Mouse (Mus musculus) layer of hippocampus, postnatal 36 days (tissue): ENCODE data around the gene Zic5. TPM values are rescaled to one million over a fixed set of nuclear protein-coding genes. Genes with fewer than 3 reads are reported as not detected.
"Not testable (repeated sequence)": the region's sequence is repeated elsewhere in the genome, so short reads cannot be mapped to it uniquely, and the experiment has no call there.

Experiments used
- DNase-seq, 2 experiments: peaks; one replicate each; pipeline ENCODE4 v3.0.0; 2022
- total RNA-seq, 2 experiments: library from RNA; stranded (reverse); gene quantifications; 2 replicates each; pipeline ENCODE4 v1.2.3; 2021

The Zic5 gene
- total RNA-seq, 2 experiments from 2014 or later: 2.3 to 4.6 TPM

DNA sequence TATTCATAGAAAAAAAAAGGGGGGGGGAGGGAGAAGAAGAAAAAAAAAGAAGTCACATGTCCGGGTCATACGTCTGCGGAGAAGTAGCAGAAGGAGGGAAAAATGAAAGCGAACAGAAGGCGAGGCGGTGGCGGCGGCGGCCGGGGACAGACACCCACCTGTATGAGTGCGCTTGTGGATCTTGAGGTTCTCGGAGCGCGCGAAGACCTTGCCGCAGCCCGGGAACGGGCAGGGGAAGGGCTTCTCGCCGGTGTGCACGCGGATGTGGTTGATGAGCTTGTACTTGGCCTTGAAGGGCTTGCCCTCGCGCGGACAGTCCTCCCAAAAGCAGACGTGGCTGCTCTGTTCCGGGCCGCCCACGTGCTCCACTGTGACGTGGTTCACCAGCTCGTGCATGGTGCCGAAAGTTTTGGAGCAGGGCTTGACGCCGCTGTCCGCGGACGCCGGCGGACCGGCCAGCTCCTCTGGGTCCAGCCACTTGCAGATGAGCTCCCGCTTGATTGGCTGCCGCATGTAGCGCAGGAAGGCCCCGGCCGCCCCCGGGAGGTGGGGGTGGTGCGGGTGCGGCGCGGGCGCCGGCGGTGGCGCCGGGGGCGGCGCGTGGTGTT, 1.6 kb downstream of the Zic5 start:
- DNase-seq: not testable (repeated sequence)

DNA sequence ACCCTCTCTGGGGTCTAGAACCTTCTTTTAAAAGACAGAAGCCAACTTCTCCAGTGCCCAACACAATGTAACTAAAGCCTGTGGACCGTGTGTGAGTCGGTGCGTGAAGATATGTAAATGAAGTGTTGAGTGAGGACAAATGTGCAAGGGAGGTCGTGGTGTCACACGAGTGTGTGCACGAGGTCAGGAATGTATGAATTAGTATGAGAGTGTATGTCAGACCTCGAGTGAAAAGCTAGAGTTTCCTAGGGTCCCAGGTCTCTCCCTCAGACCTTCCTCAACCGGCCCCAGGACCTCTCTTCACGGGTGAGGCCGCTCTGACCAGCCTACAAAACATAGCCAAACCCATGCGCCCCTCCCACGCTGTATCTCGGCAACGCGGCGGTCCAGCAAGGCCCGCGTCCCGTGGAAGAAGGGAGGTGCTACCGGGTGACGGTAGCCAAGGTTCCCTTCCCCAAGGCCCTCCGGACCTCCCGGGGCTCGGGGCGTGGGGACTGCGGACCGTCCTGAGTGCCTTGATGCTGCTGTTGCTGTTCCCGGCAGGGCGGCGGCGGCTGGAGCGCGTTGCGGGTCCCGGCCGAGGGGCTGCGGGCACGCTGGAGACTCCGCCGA, 2.3 kb downstream of the Zic5 start:
- no peak for DNase-seq

DNA sequence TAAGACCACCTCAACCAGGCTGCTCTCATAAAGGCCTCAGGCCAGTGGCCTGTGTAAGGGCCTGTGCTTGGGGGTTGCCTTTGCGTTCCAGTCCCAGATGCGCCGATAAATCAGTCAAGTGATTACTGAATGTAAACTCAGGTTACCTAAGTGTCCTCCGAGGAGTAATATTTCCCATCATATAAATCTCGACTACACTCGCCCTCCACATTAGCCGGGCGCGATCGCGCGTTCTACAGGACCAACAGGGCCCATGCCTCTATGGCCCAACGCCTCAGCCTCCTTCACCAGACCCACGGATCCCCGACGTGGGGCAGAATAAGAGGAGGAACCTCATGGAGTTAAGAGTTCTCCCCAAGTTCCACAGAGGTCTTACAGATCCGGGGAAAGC, 2.8 kb downstream of the Zic5 start:
- DNase-seq: no peak

DNA sequence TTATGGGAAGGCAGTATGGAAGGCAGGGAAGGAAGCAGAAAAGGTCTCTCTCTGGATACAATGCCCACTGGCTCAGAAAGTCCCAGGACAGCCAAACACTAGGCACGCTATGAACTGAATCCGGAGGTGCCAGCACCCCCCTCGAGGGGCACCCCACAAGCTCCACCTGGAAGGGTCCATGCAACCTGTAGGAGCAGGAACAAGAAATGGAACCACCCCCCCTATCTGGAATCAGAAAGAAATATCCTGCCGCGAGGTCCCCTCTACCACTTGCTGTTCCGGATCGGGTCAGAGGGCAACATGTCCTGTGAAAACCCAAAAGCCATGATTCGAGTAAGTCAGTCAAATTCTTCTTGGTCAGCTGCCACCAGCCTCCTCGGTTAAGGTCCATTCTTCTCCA, 3.5 kb downstream of the Zic5 start:
- DNase-seq: no peak

DNA sequence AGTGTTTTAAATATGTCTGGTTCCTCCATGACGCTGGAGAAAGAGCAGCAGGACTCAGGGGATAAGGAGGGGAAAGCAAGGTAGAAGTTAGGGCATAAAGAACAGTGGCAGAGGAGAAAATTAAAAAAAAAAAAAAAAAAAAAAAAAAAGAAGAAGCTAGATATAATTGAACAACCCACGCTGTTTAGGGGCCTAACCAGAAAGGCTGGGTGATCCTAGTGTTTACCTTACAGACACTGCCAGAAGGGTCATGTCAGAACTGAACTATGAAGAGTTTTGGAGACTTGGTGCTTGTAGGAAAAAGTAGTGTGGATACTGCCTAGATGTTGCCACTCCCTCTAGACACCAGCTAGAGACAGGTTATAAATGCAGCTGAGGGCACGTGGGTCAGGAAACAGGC, 4.0 kb downstream of the Zic5 start:
- no peak for DNase-seq

DNA sequence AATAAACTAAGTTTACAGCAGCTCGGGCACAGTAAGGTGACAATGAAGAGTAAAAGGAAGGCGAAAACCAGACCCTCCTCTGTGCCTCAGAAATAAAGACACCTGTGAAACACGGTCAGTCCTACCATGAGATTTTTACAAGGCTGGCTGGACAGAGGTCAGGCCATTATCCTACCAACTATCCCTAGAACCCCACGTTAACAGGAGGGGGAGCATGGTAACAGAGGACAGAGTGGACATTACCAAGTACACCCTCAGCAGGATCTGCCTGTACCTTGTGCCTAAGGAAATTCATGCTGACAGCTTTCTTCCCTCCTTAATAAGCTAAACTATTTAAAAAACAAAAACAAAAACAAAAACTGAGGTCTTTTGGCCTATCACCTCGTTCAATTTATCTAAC, 5.3 kb downstream of the Zic5 start:
- DNase-seq: no peak

DNA sequence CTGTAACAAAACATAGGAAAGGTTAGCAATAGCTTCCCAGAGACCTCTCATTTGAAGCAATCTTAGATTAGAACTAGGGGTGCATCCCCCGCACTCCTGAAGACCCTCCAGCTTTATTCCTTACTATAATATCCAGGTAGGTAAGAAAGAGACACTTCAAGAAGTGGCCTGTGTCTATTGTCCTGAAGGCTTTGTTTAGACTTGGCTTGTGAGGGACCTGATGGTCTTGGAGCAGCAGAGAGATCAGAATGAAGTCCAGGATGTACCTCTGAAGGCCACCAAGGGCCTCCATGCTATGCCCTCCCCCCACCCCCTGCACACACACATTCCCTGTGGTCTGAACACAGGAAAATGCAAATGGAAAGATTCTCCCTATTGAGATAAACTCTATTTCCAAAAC, 5.7 kb downstream of the Zic5 start:
- DNase-seq: no peak

DNA sequence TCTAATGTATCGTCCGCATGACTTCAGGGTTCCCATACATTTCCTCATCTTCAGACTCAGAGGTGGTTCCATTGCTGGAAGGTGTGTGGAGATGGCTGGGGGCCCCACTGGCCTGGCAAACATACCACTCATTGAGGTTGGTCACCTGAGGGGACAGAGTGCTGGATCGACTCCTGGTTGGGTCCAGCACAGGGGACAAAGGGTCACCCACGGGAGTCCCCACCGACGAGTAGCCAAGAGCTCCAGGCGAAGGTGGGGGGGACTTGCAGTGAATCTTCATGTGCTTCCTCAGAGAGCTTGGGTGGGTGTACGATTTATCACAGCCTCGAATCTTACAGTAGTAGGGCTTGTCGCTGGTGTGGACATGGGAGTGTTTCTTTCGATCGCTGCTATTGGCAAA, 6.1 kb downstream of the Zic5 start:
- not testable (repeated sequence) for DNase-seq

DNA sequence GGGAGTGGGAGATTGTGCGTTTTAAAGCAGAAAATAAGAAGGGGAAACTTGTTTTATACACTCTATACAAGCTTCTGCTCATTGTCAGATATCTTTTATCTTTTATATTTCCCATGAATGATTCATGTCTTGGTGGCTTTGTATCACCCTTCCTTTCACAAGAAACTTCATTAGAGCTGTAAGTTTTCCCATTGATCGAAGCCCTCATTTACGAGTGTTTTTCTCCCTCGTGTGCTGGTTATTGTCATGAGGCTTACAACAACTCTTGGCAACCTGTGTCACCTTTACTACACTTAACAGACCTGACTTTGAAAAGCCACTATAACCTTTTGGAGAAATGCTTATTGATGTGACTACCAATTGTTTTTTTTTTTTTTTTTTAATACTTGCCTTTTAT, 9.9 kb downstream of the Zic5 start:
- no peak for DNase-seq

DNA sequence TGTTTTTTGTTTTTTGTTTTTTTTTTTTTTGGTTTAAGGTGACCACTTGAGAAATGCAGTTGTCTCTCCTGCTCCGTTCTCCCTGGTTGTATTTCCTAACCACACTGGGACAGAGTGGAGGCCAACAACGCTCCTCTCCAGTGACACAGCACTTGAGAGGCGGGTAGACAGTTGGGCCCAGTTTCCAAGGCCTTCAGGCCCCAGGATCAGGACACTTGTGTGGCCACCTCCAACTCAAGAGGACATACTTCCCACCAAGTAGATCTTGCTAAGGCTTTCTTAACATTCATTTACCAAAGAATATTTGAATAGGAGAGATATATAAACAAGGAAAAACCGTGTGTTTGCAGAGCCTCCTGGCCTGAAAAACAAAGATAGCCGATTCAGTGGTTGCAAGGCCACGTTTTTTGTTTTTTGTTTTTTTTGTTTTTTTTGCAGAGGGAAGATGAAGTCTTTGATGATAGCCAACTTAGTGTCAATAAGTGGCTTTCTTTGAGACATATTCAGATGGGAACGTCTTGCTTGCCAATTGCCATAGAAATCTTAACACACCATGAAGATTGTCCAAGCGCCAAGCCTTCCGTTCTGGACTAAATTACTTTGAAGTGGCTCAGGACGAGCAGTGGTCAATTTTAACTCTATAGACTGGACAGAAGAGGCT, 10.4 kb downstream of the Zic5 start:
- DNase-seq: no peak

DNA sequence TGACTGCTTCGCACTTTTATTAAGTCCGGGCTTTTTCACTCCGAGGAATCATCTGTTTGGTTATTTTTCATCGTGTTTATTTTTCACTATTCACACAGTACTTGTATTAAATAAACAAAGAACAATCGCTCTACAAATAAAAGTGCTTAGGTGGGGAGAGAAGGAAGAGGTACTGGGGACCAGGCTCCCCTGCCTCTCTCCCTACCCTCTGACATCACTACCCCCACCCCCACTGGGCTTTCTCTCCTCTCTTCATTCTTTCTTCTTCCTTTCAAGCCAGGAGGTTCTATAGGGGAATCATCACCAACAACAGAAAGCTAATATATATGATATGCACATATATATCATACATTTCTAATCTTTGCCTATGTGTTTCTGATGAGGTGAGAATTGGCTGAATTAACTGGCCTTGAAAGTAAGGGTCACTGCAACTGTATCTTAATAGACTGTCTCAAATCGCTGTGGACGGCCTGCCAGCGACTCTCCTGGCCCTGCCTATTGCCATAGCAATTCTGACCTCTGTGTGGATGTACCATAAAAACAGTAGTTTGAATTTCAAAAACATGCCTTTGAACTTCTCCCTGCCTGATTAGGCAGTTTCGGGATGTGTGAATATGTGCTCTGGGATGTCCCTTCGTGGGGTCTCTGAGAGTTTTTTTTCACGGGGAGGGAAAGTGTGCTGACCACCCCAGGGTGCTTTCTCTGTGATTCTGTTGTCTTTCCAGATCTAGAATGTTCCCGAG, 11.3 kb downstream of the Zic5 start:
- DNase-seq: no peak

DNA sequence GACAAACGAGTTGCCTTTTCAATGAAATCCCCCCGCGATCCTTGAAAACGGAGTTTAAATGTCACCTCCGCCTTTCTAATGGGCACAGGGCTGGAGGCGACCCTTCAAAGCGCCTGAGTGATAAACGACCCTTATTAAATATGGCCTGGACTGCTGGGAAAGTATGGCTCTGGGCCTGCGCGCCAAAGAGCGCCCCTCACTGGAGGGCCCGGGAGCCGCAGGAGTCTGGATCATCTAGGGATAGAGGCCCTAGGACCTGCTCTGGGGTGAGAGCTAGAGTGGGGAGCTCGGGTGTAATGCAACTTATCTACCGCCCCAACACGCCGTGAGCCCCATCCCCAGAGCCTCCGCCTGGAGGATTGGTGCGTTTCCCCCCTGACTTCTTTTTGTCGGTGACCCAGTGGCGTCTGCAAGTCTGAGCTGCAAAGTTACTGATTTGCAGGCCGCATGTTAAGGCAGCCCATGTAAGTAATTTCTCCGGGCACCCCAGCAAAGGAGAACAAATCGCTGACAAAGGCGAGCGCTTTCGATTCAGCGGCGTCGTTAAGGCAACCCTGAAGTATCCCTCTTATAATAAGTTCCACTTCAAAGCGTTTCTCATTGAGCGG, 12.0 kb downstream of the Zic5 start:
- peak in 1 of 2 experiments; percentile 58 for DNase-seq

DNA sequence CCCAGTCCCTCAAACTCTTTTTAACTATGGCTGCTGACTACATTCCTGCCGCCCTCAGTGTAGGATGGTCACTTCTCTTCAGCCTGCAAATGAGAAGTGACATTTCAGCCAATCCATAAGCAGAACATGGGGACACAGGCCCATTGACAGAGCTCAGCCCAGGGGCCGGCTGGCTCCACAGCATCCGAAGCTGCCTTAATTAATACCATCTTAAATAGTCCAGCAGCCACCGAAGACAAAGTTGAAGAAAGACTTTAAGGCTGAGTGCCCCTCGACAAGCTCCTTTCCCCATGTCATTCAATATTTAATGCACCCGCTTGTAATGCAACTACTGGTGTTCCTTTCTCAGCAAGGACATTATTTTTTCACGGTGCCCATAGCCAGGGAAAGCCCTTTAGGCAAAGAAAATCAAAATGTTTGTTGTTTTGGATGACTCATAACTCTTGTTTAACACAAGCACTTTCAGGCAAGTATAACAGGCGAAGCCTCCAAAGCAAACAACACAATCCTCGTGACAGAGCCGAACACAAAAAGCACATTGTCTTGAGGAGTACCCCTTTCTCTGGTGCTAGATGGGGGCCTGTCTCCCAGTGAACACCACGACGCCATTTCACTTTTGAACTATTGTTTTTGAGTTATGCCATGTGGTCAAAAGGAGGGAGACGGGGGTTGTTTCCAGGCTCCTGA, 12.6 kb downstream of the Zic5 start:
- DNase-seq: no peak

DNA sequence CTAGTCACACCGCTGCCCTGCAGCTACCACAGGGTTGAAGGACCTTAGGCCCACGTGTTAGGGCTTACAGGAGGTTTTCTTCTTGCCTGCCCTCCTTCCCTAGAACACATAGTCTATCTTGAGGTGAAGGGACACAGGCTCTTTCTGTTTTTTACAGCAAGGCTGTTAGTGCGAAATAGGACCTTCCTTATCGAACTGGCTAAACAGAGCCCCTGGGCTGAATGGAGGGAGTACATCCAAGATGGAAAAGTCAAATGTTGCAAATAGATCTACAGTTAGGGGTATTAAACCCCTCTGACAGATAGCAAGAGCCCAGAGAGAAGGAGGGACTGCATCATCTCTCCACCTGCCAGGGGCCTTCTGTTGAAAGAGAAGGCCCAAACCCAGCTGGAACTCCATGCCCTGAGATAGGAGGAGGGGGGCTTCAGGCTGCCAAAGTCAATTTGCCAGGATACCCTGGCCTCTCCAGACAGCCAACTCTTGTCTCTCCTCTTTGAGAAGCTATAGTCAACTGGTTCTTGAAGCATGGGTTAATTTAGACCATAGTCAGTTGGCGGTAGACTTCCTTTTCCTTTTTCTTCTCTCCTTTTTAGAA, 13.8 kb downstream of the Zic5 start:
- DNase-seq: no peak

DNA sequence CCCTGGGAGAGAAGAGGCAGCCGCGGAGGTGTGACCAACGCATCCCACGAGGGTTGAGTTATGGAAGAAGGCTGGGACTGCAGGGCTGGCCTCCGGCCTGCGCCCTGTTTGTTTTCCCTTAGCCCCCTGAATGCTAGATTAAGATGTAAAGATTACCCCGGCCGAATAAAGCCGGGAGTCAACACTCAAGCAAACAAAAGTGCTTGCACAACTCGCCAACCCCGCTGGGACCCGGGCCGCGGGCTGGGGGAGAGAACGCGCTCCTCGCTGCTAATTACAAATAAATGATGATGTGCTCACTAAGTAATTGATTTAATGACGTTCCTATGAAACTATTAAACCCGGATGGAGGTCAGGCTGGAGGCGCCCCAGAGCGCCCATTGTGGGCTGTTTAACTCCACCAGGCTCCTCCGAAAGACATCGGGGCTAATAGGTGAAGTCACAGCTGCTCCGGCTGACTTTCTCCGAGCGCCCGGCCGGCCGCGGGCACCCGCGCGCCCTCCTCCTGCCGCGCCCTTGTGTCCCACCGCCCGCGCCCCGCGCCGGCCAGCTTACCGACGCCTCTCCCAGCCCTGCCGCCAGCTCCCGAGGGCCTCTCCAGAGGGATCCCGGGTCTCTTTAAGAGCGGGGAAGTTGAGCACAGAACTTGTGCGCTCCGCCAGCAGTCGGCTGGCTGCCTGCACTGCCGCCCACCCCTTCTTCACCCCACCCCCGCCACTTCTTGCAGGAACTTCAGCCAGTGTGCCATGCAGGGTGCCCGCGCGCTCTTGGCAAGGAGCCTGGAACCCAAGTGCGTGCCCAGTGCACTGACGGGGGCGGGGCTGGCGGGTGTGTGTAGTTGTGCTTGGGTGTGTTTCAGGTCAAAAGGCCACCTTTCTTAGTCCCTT, 14.7 kb downstream of the Zic5 start, which contains the start of gene Gm5089:
Gm5089 (minus strand) TSS at position 620 of the 887 bp plus-strand sequence.
- DNase-seq: peak in 1 of 2 experiments; percentile 50

DNA sequence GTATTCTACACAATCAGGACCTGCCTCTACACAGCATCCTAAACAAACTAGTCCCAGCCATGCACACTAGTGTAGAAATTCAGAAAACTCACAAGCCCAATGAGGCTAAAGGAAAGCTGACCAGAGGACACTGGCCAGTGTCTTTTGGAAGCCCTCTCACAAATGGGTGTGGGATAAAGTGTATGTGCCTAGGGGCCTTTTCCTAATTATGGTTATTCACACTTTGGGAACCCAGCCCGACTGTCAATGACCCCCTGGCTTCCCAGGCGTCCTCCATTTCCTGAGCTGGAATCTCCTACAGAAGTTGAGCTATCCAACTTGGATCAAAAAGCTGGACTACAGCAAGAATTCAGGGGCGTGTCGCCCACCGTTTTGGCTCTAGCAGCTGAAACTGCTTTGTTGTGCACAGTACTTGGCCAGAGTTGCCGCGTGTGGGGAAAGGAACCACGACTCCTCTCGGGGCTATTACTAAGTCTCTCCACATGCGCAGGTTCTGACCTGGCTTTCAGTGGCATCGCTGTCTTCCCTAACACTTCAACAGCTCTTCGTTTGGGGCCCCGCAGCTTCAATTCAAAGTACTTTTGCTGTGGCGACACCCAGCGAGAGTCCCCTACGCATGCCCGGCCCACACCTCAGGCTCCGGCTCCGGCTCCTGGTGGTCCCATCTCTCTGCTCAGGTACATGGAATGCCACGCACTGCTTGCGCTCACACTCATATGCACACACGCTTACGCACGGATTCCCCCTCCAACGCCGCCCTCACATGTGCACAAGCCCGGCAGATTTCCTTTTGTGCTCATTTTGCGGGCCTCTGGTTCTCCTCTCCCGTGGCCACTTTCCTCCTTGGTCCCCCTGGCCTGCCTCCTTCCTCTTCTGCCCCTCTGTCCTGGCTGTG, 15.6 kb downstream of the Zic5 start:
- no peak for DNase-seq

DNA sequence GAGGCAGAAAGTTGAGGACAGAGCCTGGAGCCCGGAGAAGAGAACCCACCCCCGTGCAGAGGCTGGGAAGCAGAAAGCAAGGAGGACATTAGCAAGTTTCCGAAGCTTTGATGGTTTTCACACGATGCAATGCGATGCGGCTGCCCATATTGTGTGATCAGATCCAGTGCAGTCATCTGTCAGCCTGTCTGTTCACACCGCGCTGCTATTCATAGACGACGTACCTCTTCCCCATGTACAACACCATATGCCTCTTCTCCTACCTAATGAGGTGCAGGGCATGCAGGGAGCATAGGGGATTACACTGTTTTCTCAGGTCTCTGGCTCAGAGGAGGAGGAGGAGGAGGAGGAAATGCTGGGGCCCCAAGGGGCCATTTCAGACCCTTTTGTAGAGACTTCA, 28.6 kb downstream of the Zic5 start:
- peak in 1 of 2 experiments; percentile 11 for DNase-seq

DNA sequence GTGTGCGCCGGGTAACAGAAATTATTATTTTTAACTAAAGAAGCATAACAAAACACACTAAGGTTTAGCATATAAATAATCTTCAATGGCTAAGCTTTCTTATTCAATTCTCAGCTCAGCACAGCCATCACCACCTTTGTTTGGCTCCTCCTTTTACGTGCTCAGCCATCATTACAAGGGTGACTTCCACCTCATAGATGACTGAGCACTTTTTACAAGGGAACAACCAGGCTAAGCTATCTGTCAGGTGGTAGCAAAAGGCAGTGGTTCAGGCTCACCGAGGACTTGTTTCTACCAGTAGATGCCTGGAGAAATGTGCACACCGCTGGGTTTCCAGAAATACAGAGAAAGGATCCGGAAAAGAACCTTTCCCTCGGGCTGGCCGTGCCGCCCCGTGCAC, 31.4 kb downstream of the Zic5 start:
- no peak for DNase-seq

DNA sequence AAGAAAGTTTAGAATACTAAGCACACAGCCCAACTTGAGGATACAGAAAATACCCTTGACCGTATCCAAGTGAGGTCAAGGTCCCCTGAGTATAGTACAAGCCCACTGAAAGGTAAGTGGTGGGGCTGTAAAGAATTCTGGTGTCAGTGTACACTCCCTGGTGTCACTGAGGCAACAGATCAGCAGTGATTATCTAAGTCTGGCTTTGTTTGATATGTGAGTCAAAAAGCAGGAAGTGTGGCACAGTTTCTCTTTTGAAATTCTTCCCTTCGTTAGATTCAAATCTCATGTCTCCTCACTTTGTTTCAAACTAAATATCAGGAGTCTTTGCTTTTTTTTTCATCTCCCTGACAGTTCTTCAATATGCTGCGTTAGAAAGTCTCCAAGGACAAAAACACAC, 32.9 kb downstream of the Zic5 start:
- DNase-seq: no peak

DNA sequence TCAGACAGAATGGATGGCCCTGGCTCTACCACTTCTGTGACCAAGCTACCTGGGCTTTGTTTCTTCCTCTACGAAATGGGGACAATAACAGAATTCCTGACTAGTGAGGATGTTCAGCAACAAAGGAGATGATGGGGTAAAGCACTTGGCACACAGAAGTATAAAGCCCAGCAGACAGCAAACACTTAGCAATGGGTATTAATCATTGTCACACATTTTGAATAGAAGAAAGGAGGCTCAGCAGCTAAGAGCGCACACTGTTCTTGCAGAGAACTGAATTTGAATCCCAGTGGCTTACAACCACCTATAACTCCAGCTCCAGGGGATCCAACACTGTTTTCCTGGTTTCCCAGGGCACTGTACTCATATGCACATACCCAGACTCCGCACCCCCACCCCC, 37.8 kb downstream of the Zic5 start:
- DNase-seq: no peak
